Mouse (Mus musculus) adrenal gland, postnatal 25 days (tissue): Measurements from ENCODE around the gene Slc7a3. TPM values are rescaled to one million over a fixed set of nuclear protein-coding genes. Genes with fewer than 3 reads are reported as not detected.
"Not testable (repeated sequence)": the region's sequence is repeated elsewhere in the genome, so short reads cannot be mapped to it uniquely, and the experiment has no call there.

Source experiments
- DNase-seq: peaks from one replicate; pipeline ENCODE4 v3.0.0; 2021; ENCODE audit warnings: mixed read lengths
- long read RNA-seq: library from polyadenylated mRNA; stranded (forward); transcript quantifications from one replicate; pipeline ENCODE4 v2.0.0, GENCODE M21; 2021
- total RNA-seq: library from RNA; stranded (reverse); gene quantifications from 2 replicates; pipeline ENCODE4 v1.2.3, GENCODE M21; 2021

Slc7a3 gene
- 0.58 TPM in 1 of 2 replicates, not detected in the other for total RNA-seq
- long read RNA-seq, result 0 reads

- no peak for DNase-seq
These were observed at the start of gene Slc7a3 for GRCm38 (mm10) chrX:101085920-101086319. Gene Slc7a3, minus strand, starts transcription at chrX:101086020.

GRCm38 (mm10) chrX:101131992-101132791 is 46.4 kb upstream of the Slc7a3 start:
- no peak for DNase-seq

GRCm38 (mm10) chrX:101131001-101131400 is 45.2 kb upstream of the Slc7a3 start:
- DNase-seq, result peak; percentile 62

GRCm38 (mm10) chrX:101128559-101128958 is 42.7 kb upstream of the Slc7a3 start:
- no peak for DNase-seq

- no peak for DNase-seq
These were observed 41.2 kb upstream of the Slc7a3 start for GRCm38 (mm10) chrX:101126977-101127376.

- peak; percentile 5 for DNase-seq
These were observed 40.7 kb upstream of the Slc7a3 start for GRCm38 (mm10) chrX:101126474-101126955.

GRCm38 (mm10) chrX:101120546-101120945 is 34.7 kb upstream of the Slc7a3 start:
- DNase-seq, result no peak

- not testable (repeated sequence) for DNase-seq
These were observed 609 bp downstream of the Slc7a3 start for GRCm38 (mm10) chrX:101085211-101085610.

GRCm38 (mm10) chrX:101084192-101084591 is 1.6 kb downstream of the Slc7a3 start:
- DNase-seq, result no peak

GRCm38 (mm10) chrX:101065245-101065644 is 20.6 kb downstream of the Slc7a3 start:
- DNase-seq, result no peak

GRCm38 (mm10) chrX:101063503-101063902 is 22.3 kb downstream of the Slc7a3 start:
- DNase-seq, result peak; percentile 12

- no peak for DNase-seq
These were observed 26.3 kb downstream of the Slc7a3 start, which contains the start of gene Tex11 for GRCm38 (mm10) chrX:101059541-101059940. Gene Tex11, minus strand, starts transcription at chrX:101059667.

Other genes with a start within 250 kb of the Slc7a3 start
- not detected in 2 replicates for gene Tex11, start 26.4 kb downstream of the Slc7a3 start, total RNA-seq
- 35.7 and 52.4 TPM in 2 replicates for gene Snx12, start 136.5 kb upstream of the Slc7a3 start, total RNA-seq
- gene Foxo4, start 168.5 kb upstream of the Slc7a3 start, total RNA-seq, result 28.5 and 40.7 TPM in 2 replicates
- not detected in 2 replicates for gene Gm614, start 178.0 kb upstream of the Slc7a3 start, total RNA-seq
- 8.3 and 9.7 TPM in 2 replicates for gene Il2rg, start 182.2 kb upstream of the Slc7a3 start, total RNA-seq
- not detected in 2 replicates for gene Gm20489, start 183.0 kb upstream of the Slc7a3 start, total RNA-seq
- 42.3 and 51.4 TPM in 2 replicates for gene Med12, start 188.0 kb upstream of the Slc7a3 start, total RNA-seq
- gene Nlgn3, start 213.1 kb upstream of the Slc7a3 start, total RNA-seq, result 13.5 and 15.0 TPM in 2 replicates